Mouse (Mus musculus) stomach, embryonic 14.5 days (tissue): Measurements from ENCODE around the gene Cadm4. TPM values are rescaled to one million over a fixed set of nuclear protein-coding genes. Genes with fewer than 3 reads are reported as not detected.

Experiments used
- ATAC-seq: fragments of 200-750 bp; cut with Nextera tagmentation; 2 replicates; pipeline ENCODE4 v1.8.0; 2017; ENCODE audit warnings: low read depth, moderate TSS enrichment; ENCODE audit not compliant: insufficient number of reproducible peaks, insufficient read depth, low FRiP score
- H3K27ac ChIP-seq: fragments of 300-500 bp; sonication (generic); 2 replicates; pipeline ENCODE4 v1.5.1; 2014; ENCODE audit warnings: mild to moderate bottlenecking, low read length, moderate library complexity, mixed read lengths
- H3K27me3 ChIP-seq: fragments of 300-500 bp; sonication (generic); 2 replicates; pipeline ENCODE4 v1.6.1; 2014; ENCODE audit warnings: low read length, control low read depth, mixed read lengths; ENCODE audit not compliant: control insufficient read depth, insufficient read depth
- H3K36me3 ChIP-seq: fragments of 300-500 bp; sonication (generic); 2 replicates; pipeline ENCODE4 v1.6.1; 2014; ENCODE audit warnings: mild to moderate bottlenecking, control low read depth, low read length, moderate library complexity, mixed read lengths; ENCODE audit not compliant: control insufficient read depth, insufficient read depth
- H3K4me1 ChIP-seq: fragments of 300-500 bp; sonication (generic); 2 replicates; pipeline ENCODE4 v1.6.1; 2014; ENCODE audit warnings: low read length, control low read depth, mixed read lengths; ENCODE audit not compliant: control insufficient read depth, insufficient read depth
- H3K4me2 ChIP-seq: fragments of 300-500 bp; sonication (generic); replicated peaks from 2 replicates; pipeline ENCODE4 v1.6.1; 2014; ENCODE audit warnings: low read depth, low read length, control low read depth
- H3K4me3 ChIP-seq: fragments of 300-500 bp; sonication (generic); 2 replicates; pipeline ENCODE4 v1.5.1; 2014; ENCODE audit warnings: low read depth, low read length, control low read depth
- H3K9ac ChIP-seq: fragments of 300-500 bp; sonication (generic); replicated peaks from 2 replicates; pipeline ENCODE4 v1.6.1; 2014; ENCODE audit warnings: low read depth, mild to moderate bottlenecking, control low read depth, low read length, moderate library complexity, mixed read lengths
- H3K9me3 ChIP-seq: fragments of 300-500 bp; sonication (generic); 2 replicates; pipeline ENCODE4 v1.6.1; 2016; ENCODE audit warnings: low read depth, low read length, control low read depth; ENCODE audit not compliant: control insufficient read depth
- WGBS: fragments of 180-500 bp; shearing (Covaris S2); extraction: QIAGEN DNeasy Blood & Tissue Kit; methylation state at CpG from one replicate; pipeline ENCODE4 v1.1.7; 2014; 5-methylcytosine and 5-hydroxymethylcytosine counted together
- polyA plus RNA-seq: library from polyadenylated mRNA; unstranded; fragments of >200 nt; fragmentation: Nextera tagmentation; extraction: Ambion mirVana; gene quantifications from 2 replicates; pipeline ENCODE4 v1.2.1, GENCODE M21; 2014

Gene Cadm4
- polyA plus RNA-seq, 1 experiment from 2014 or later: 1.5 TPM

- H3K36me3 ChIP-seq: no peaks in the 10 kb centered on the region
- H3K27ac ChIP-seq: no peak overlapping the region
- WGBS: 78% methylated on average over 7 of the region's 7 CpGs
- H3K4me2 ChIP-seq: no peak overlapping the region
- no peak overlapping the region for H3K9ac ChIP-seq
- peaks cover 5% of the 10 kb centered on the region; the same call in 1 of the 2 replicates for H3K9me3 ChIP-seq
- no peak for ATAC-seq
- no peak overlapping the region for H3K4me3 ChIP-seq
- no peaks in the 10 kb centered on the region for H3K27me3 ChIP-seq
- no peaks in the 10 kb centered on the region for H3K4me1 ChIP-seq
Measured at GRCm38 (mm10) chr7:24472937-24473336, 8.9 kb upstream of the Cadm4 start.

- peak; percentile 50; the same call in 1 of the 2 replicates for ATAC-seq
- WGBS: 57% methylated on average over 10 of the region's 10 CpGs
Measured at GRCm38 (mm10) chr7:24473913-24474529, 7.8 kb upstream of the Cadm4 start.

GRCm38 (mm10) chr7:24474811-24475506 is 6.9 kb upstream of the Cadm4 start:
- Histone ChIP-seq H3K27me3 (no peaks in the 10 kb centered on the region), H3K4me1 (no peaks in the 10 kb centered on the region), H3K9me3 (no peaks in the 10 kb centered on the region), H3K9ac (no peak overlapping the region), H3K4me2 (no peak overlapping the region), H3K27ac (no peak overlapping the region), H3K4me3 (no peak overlapping the region), H3K36me3 (no peaks in the 10 kb centered on the region)
- no peak for ATAC-seq
- 51% methylated on average over 21 of the region's 21 CpGs for WGBS

More at GRCm38 (mm10) chr7:24473913-24474529, 7.8 kb upstream of the Cadm4 start:
- Histone ChIP-seq H3K27ac (no peak overlapping the region), H3K4me2 (no peak overlapping the region), H3K4me3 (no peak overlapping the region), H3K9ac (no peak overlapping the region), H3K27me3 (no peaks in the 10 kb centered on the region), H3K9me3 (peaks cover 3% of the 10 kb centered on the region; the same call in 1 of the 2 replicates), H3K4me1 (no peaks in the 10 kb centered on the region), H3K36me3 (no peaks in the 10 kb centered on the region)

- Histone ChIP-seq H3K27me3 (no peaks in the 10 kb centered on the region), H3K36me3 (no peaks in the 10 kb centered on the region)
- 80% methylated on average over 8 of the region's 8 CpGs for WGBS
Measured at GRCm38 (mm10) chr7:24476338-24476737, 5.5 kb upstream of the Cadm4 start.

GRCm38 (mm10) chr7:24476856-24477255 is 5.0 kb upstream of the Cadm4 start:
- no peak overlapping the region for H3K9ac ChIP-seq
- H3K4me3 ChIP-seq: no peak overlapping the region
- H3K9me3 ChIP-seq: no peaks in the 10 kb centered on the region
- no peak overlapping the region for H3K27ac ChIP-seq
- no peaks in the 10 kb centered on the region for H3K36me3 ChIP-seq
- H3K4me1 ChIP-seq: no peaks in the 10 kb centered on the region
- 81% methylated on average over 7 of the region's 7 CpGs for WGBS
- H3K4me2 ChIP-seq: no peak overlapping the region
- H3K27me3 ChIP-seq: no peaks in the 10 kb centered on the region
- no peak for ATAC-seq

More at GRCm38 (mm10) chr7:24476338-24476737, 5.5 kb upstream of the Cadm4 start:
- H3K4me1 ChIP-seq: no peaks in the 10 kb centered on the region
- no peak for ATAC-seq
- H3K9me3 ChIP-seq: no peaks in the 10 kb centered on the region
- no peak overlapping the region for H3K9ac ChIP-seq
- H3K27ac ChIP-seq: no peak overlapping the region
- no peak overlapping the region for H3K4me2 ChIP-seq
- no peak overlapping the region for H3K4me3 ChIP-seq

GRCm38 (mm10) chr7:24478911-24479310 is 2.9 kb upstream of the Cadm4 start:
- H3K27me3 ChIP-seq: no peaks in the 10 kb centered on the region
- no peaks in the 10 kb centered on the region for H3K9me3 ChIP-seq
- no peaks in the 10 kb centered on the region for H3K36me3 ChIP-seq
- no peak overlapping the region for H3K4me3 ChIP-seq
- no peak overlapping the region for H3K9ac ChIP-seq
- 83% methylated on average over 5 of the region's 5 CpGs for WGBS
- no peak overlapping the region for H3K27ac ChIP-seq
- no peak overlapping the region for H3K4me2 ChIP-seq
- H3K4me1 ChIP-seq: no peaks in the 10 kb centered on the region
- no peak for ATAC-seq

- WGBS: 82% methylated on average over 2 of the region's 2 CpGs
- no peak overlapping the region for H3K27ac ChIP-seq
- no peak for ATAC-seq
Measured at GRCm38 (mm10) chr7:24479685-24480084, 2.1 kb upstream of the Cadm4 start.

GRCm38 (mm10) chr7:24480121-24480941 is 1.5 kb upstream of the Cadm4 start:
- ATAC-seq: no peak
- H3K4me3 ChIP-seq: no peak overlapping the region
- H3K36me3 ChIP-seq: no peaks in the 10 kb centered on the region
- no peaks in the 10 kb centered on the region for H3K4me1 ChIP-seq
- H3K27me3 ChIP-seq: no peaks in the 10 kb centered on the region
- H3K27ac ChIP-seq: no peak overlapping the region
- H3K9me3 ChIP-seq: no peaks in the 10 kb centered on the region
- peak overlapping the region; percentile 97; the same call in 1 of the 2 replicates for H3K4me2 ChIP-seq
- H3K9ac ChIP-seq: no peak overlapping the region
- WGBS: 44% methylated on average over 18 of the region's 18 CpGs

More at GRCm38 (mm10) chr7:24479685-24480084, 2.1 kb upstream of the Cadm4 start:
- Histone ChIP-seq H3K4me1 (no peaks in the 10 kb centered on the region), H3K36me3 (no peaks in the 10 kb centered on the region), H3K27me3 (no peaks in the 10 kb centered on the region), H3K9ac (no peak overlapping the region), H3K9me3 (no peaks in the 10 kb centered on the region), H3K4me3 (no peak overlapping the region), H3K4me2 (no peak overlapping the region)
